Mouse (Mus musculus): ENCODE results near the gene Cdh12. TPM values are rescaled to one million over a fixed set of nuclear protein-coding genes. Genes with fewer than 3 reads are reported as not detected.

Gene Cdh12
- total RNA-seq, 1 experiment: not detected

DNA sequence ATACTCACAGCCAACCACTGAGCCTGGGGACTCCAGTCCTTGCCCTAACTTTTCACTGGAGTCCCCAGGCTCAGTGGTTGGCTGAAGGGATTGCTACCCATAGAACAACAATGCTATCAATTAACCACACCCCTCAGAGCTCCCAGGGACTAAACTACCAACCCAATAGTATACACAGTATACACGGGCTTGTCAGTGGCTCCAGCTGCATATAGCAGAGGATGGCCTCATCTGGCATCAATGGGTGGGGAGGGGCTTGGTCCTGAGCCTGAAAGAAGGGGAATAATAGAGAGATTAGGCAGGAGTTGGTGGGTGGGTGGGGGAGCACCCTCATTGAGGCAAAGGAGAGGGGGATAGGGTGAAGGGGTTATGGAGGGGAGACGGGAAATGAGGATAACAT is 518.4 kb downstream of the Cdh12 start:
- Histone ChIP-seq H3K4me1 (ENCODE audit: control insufficient read depth in 2 of 2, insufficient read depth in 2 of 2, low read length in 2 of 2, poor library complexity in 1 of 2) (no peaks in the 10 kb centered on the region), H3K4me3 (ENCODE audit: insufficient read depth in 1 of 2, low read depth in 1 of 2, low read length in 2 of 2, poor library complexity in 1 of 2, severe bottlenecking in 1 of 2) (no peak overlapping the region), H3K9ac (ENCODE audit: insufficient read depth, low read depth, low read length, poor library complexity, severe bottlenecking) (no peak overlapping the region), H3K36me3 (ENCODE audit: control insufficient read depth, insufficient read depth, low read length, poor library complexity, severe bottlenecking) (no peaks in the 10 kb centered on the region), H3K9me3 (ENCODE audit: control insufficient read depth, insufficient read depth, low read depth, low read length) (no peaks in the 10 kb centered on the region), H3K27ac (ENCODE audit: insufficient read depth, low read depth, low read length, poor library complexity, severe bottlenecking) (no peak overlapping the region)
- in situ Hi-C loops (cut with MboI; ENCODE audit: low sequenced_read_pairs in 2 of 2, unreplicated experiment in 2 of 2): no loop called here
- no peak for TF ChIP-seq HCFC1 (IDR thresholded peaks at IDR 0.05; ENCODE audit: borderline replicate concordance, insufficient read depth, low read length)
- TF ChIP-seq CHD2 (IDR thresholded peaks at IDR 0.05; ENCODE audit: low read depth, low read length): no peak
- no peak for TF ChIP-seq MAFK (IDR thresholded peaks at IDR 0.05; ENCODE audit: insufficient read depth, low read depth, low read length)
- TF ChIP-seq ZNF384 (IDR thresholded peaks at IDR 0.05; ENCODE audit: low read depth, low read length): no peak
- TF ChIP-seq ZC3H11A (IDR thresholded peaks at IDR 0.05; ENCODE audit: borderline replicate concordance, low read depth, low read length): no peak
- DNase-seq (ENCODE audit: low read depth, low spot score): no peak

DNA sequence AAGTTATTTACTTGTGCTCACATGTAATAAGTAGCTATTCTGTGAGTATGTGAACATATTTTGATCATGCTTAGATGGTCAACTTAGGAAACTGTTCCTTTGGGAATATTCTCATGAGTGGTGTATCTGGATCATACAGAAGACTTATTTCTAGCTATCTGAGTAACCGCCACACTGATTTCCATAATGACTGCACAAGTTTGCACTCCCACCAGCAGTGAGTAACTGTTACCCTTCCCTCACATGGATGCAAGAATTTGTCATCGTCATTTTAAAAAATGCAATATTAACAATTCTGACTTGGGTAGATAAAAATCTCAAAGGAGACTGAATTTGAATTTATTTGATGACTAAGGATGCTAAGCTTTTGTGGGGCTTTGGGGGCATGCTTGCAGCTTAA is 522.0 kb downstream of the Cdh12 start:
- in situ Hi-C loops (cut with MboI; ENCODE audit: low sequenced_read_pairs in 2 of 2, unreplicated experiment in 2 of 2): no loop called here
- TF ChIP-seq ZC3H11A (IDR thresholded peaks at IDR 0.05; ENCODE audit: borderline replicate concordance, low read depth, low read length) (no peak), ZNF384 (IDR thresholded peaks at IDR 0.05; ENCODE audit: low read depth, low read length) (no peak), MAFK (IDR thresholded peaks at IDR 0.05; ENCODE audit: insufficient read depth, low read depth, low read length) (no peak)
- H3K27ac ChIP-seq (ENCODE audit: insufficient read depth, low read depth, low read length, poor library complexity, severe bottlenecking): no peak overlapping the region
- no peak for DNase-seq (ENCODE audit: low read depth, low spot score)
- H3K9ac ChIP-seq (ENCODE audit: insufficient read depth, low read depth, low read length, poor library complexity, severe bottlenecking): no peak overlapping the region
- H3K4me3 ChIP-seq (ENCODE audit: insufficient read depth in 1 of 2, low read depth in 1 of 2, low read length in 2 of 2, poor library complexity in 1 of 2, severe bottlenecking in 1 of 2): no peak overlapping the region
- no peaks in the 10 kb centered on the region for H3K9me3 ChIP-seq (ENCODE audit: control insufficient read depth, insufficient read depth, low read depth, low read length)
- H3K36me3 ChIP-seq (ENCODE audit: control insufficient read depth, insufficient read depth, low read length, poor library complexity, severe bottlenecking): no peaks in the 10 kb centered on the region
- H3K4me1 ChIP-seq (ENCODE audit: control insufficient read depth in 2 of 2, insufficient read depth in 2 of 2, low read length in 2 of 2, poor library complexity in 1 of 2): no peaks in the 10 kb centered on the region

DNA sequence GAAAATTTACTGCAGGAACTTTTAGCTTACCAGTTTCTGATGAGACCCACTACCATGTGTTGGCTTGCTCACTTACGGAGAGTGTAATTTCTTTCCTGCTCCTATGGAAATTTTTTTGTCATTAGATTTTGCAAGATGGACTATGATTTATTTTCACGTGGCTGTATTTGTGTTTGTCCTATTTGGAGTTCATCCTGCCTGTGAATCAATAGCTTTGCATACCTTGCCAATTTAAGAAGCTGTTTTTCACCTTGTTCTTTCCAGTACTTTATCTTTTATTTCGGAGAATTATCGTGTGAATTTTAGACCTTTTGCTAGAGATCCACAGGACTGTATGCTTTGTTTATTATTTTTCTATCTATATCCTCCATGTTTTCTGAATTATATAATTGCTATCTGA is 551.5 kb downstream of the Cdh12 start:
- H3K4me3 ChIP-seq (ENCODE audit: insufficient read depth in 1 of 2, low read depth in 1 of 2, low read length in 2 of 2, poor library complexity in 1 of 2, severe bottlenecking in 1 of 2): no peak overlapping the region
- H3K9me3 ChIP-seq (ENCODE audit: control insufficient read depth, insufficient read depth, low read depth, low read length): no peaks in the 10 kb centered on the region
- no peak overlapping the region for H3K27ac ChIP-seq (ENCODE audit: insufficient read depth, low read depth, low read length, poor library complexity, severe bottlenecking)
- H3K9ac ChIP-seq (ENCODE audit: insufficient read depth, low read depth, low read length, poor library complexity, severe bottlenecking): no peak overlapping the region
- no peaks in the 10 kb centered on the region for H3K4me1 ChIP-seq (ENCODE audit: control insufficient read depth in 2 of 2, insufficient read depth in 2 of 2, low read length in 2 of 2, poor library complexity in 1 of 2)
- in situ Hi-C loops (cut with MboI; ENCODE audit: low sequenced_read_pairs in 2 of 2, unreplicated experiment in 2 of 2): no loop called here
- H3K36me3 ChIP-seq (ENCODE audit: control insufficient read depth, insufficient read depth, low read length, poor library complexity, severe bottlenecking): no peaks in the 10 kb centered on the region
- DNase-seq (ENCODE audit: low read depth, low spot score): no peak
- TF ChIP-seq ZC3H11A (IDR thresholded peaks at IDR 0.05; ENCODE audit: borderline replicate concordance, low read depth, low read length): no peak

DNA sequence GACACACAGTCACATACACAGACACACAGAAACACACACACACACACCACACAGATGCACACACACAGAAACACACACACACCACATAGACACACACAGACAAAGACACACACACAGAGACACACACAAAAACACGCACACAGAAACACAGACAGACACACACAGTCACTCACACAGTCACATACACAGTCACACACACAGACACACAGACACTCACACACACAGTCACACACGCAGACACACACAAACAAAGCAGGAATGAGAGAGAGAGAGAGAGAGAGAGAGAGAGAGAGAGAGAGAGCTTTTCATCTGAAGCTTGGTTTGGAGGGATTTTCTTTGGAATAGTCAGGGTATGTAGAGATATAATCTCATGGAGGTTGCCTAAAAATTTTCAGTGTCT is 558.9 kb downstream of the Cdh12 start:
- Histone ChIP-seq H3K4me3 (ENCODE audit: insufficient read depth in 1 of 2, low read depth in 1 of 2, low read length in 2 of 2, poor library complexity in 1 of 2, severe bottlenecking in 1 of 2) (no peak overlapping the region), H3K9me3 (ENCODE audit: control insufficient read depth, insufficient read depth, low read depth, low read length) (no peaks in the 10 kb centered on the region), H3K27ac (ENCODE audit: insufficient read depth, low read depth, low read length, poor library complexity, severe bottlenecking) (no peak overlapping the region), H3K36me3 (ENCODE audit: control insufficient read depth, insufficient read depth, low read length, poor library complexity, severe bottlenecking) (no peaks in the 10 kb centered on the region), H3K9ac (ENCODE audit: insufficient read depth, low read depth, low read length, poor library complexity, severe bottlenecking) (no peak overlapping the region), H3K4me1 (ENCODE audit: control insufficient read depth in 2 of 2, insufficient read depth in 2 of 2, low read length in 2 of 2, poor library complexity in 1 of 2) (no peaks in the 10 kb centered on the region)
- DNase-seq (ENCODE audit: low read depth, low spot score): no peak
- in situ Hi-C loops (cut with MboI; ENCODE audit: low sequenced_read_pairs in 2 of 2, unreplicated experiment in 2 of 2): no loop called here
- TF ChIP-seq HCFC1 (IDR thresholded peaks at IDR 0.05; ENCODE audit: borderline replicate concordance, insufficient read depth, low read length) (no peak), MAFK (IDR thresholded peaks at IDR 0.05; ENCODE audit: insufficient read depth, low read depth, low read length) (no peak), CHD2 (IDR thresholded peaks at IDR 0.05; ENCODE audit: low read depth, low read length) (no peak), ZNF384 (IDR thresholded peaks at IDR 0.05; ENCODE audit: low read depth, low read length) (no peak), ZC3H11A (IDR thresholded peaks at IDR 0.05; ENCODE audit: borderline replicate concordance, low read depth, low read length) (no peak)

DNA sequence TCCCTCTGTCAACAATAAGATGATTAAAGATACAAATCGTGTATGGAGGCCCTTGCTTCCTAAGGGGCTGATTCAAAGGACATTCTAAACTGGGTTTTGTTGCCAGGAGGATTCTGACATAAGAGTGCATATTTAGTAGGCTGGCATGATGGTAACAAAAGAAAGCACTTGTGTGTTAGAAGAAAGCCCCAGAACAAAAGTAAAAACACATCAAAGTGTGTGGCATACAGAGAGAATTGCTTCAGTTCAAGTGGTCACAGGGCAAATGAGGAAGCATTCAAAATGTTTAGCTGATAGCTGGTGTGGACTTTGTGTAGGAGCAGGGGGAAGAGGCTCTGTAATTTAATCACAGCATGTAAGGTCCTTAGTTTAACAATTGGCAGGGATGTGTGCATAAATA is 559.4 kb downstream of the Cdh12 start:
- H3K9me3 ChIP-seq (ENCODE audit: control insufficient read depth, insufficient read depth, low read depth, low read length): no peaks in the 10 kb centered on the region
- TF ChIP-seq ZC3H11A (IDR thresholded peaks at IDR 0.05; ENCODE audit: borderline replicate concordance, low read depth, low read length) (no peak), CHD2 (IDR thresholded peaks at IDR 0.05; ENCODE audit: low read depth, low read length) (no peak), MAFK (IDR thresholded peaks at IDR 0.05; ENCODE audit: insufficient read depth, low read depth, low read length) (no peak), HCFC1 (IDR thresholded peaks at IDR 0.05; ENCODE audit: borderline replicate concordance, insufficient read depth, low read length) (no peak), ZNF384 (IDR thresholded peaks at IDR 0.05; ENCODE audit: low read depth, low read length) (no peak)
- H3K36me3 ChIP-seq (ENCODE audit: control insufficient read depth, insufficient read depth, low read length, poor library complexity, severe bottlenecking): no peaks in the 10 kb centered on the region
- H3K27ac ChIP-seq (ENCODE audit: insufficient read depth, low read depth, low read length, poor library complexity, severe bottlenecking): no peak overlapping the region
- H3K9ac ChIP-seq (ENCODE audit: insufficient read depth, low read depth, low read length, poor library complexity, severe bottlenecking): no peak overlapping the region
- in situ Hi-C loops (cut with MboI; ENCODE audit: low sequenced_read_pairs in 2 of 2, unreplicated experiment in 2 of 2): no loop called here
- no peak overlapping the region for H3K4me3 ChIP-seq (ENCODE audit: insufficient read depth in 1 of 2, low read depth in 1 of 2, low read length in 2 of 2, poor library complexity in 1 of 2, severe bottlenecking in 1 of 2)
- DNase-seq (ENCODE audit: low read depth, low spot score): no peak
- no peaks in the 10 kb centered on the region for H3K4me1 ChIP-seq (ENCODE audit: control insufficient read depth in 2 of 2, insufficient read depth in 2 of 2, low read length in 2 of 2, poor library complexity in 1 of 2)

Measured in ES-E14 (cell line).